Mouse (Mus musculus) right cerebral cortex, adult 18-20 months (tissue): ENCODE results near the gene Tspan32.

Experiments used
- DNase-seq: peaks from one replicate; pipeline ENCODE4 v3.0.0; 2022; ENCODE audit warnings: mixed read lengths

Gene Tspan32

GRCm38 (mm10) chr7:143008370-143008926 is 3.6 kb downstream of the Tspan32 start:
- no peak for DNase-seq

GRCm38 (mm10) chr7:143008996-143009665 is 4.3 kb downstream of the Tspan32 start:
- no peak for DNase-seq

GRCm38 (mm10) chr7:143009996-143010395 is 5.2 kb downstream of the Tspan32 start:
- no peak for DNase-seq

- DNase-seq = no peak
Observed at GRCm38 (mm10) chr7:143011226-143011625, 6.4 kb downstream of the Tspan32 start.

- no peak for DNase-seq
Observed at GRCm38 (mm10) chr7:143012230-143012875, 7.5 kb downstream of the Tspan32 start.

- peak; percentile 70 for DNase-seq
Observed at GRCm38 (mm10) chr7:143013420-143014178, 8.8 kb downstream of the Tspan32 start.

GRCm38 (mm10) chr7:143014862-143015659 is 10.2 kb downstream of the Tspan32 start:
- DNase-seq = no peak

- DNase-seq = peak; percentile 64
Observed at GRCm38 (mm10) chr7:143015755-143016423, 11.0 kb downstream of the Tspan32 start.

- DNase-seq = no peak
Observed at GRCm38 (mm10) chr7:143016424-143017142, 11.7 kb downstream of the Tspan32 start.

- no peak for DNase-seq
Observed at GRCm38 (mm10) chr7:143017181-143017580, 12.3 kb downstream of the Tspan32 start.

- no peak for DNase-seq
Observed at GRCm38 (mm10) chr7:143020040-143020439, 15.2 kb downstream of the Tspan32 start.

- no peak for DNase-seq
Observed at GRCm38 (mm10) chr7:143020764-143021163, 15.9 kb downstream of the Tspan32 start.

GRCm38 (mm10) chr7:143021356-143022164 is 16.7 kb downstream of the Tspan32 start:
- no peak for DNase-seq

- DNase-seq = no peak
Observed at GRCm38 (mm10) chr7:143023499-143023898, 18.7 kb downstream of the Tspan32 start.

- DNase-seq = no peak
Observed at GRCm38 (mm10) chr7:143024293-143024692, 19.4 kb downstream of the Tspan32 start.

GRCm38 (mm10) chr7:143025496-143025895 is 20.6 kb downstream of the Tspan32 start:
- DNase-seq = no peak

- DNase-seq = no peak
Observed at GRCm38 (mm10) chr7:143027196-143027595, 22.4 kb downstream of the Tspan32 start.

GRCm38 (mm10) chr7:143031816-143032215 is 27.0 kb downstream of the Tspan32 start:
- no peak for DNase-seq

GRCm38 (mm10) chr7:143033581-143033980 is 28.7 kb downstream of the Tspan32 start:
- DNase-seq = no peak

- DNase-seq = no peak
Observed at GRCm38 (mm10) chr7:143034112-143034511, 29.3 kb downstream of the Tspan32 start.
